Mouse (Mus musculus) left cerebral cortex, postnatal 10 days (tissue): ENCODE data around the gene Tfb2m. TPM values are rescaled to one million over a fixed set of nuclear protein-coding genes. Genes with fewer than 3 reads are reported as not detected.

Source experiments
- DNase-seq, 2 experiments: peaks; one replicate each; pipeline ENCODE4 v3.0.0; 2021 to 2022; ENCODE audit warnings: low spot score in 2 of 2, mixed read lengths in 1 of 2; ENCODE audit errors: extremely low spot score in 1 of 2
- intact Hi-C: fragments of 180-260 bp; cut with DNase I; formaldehyde crosslinking; loops from one replicate; pipeline ENCODE4 v1.15.1; 2025
- total RNA-seq, 2 experiments: library from RNA; stranded (reverse); gene quantifications; 2 replicates each; pipeline ENCODE4 v1.2.3; 2021

The Tfb2m gene
- total RNA-seq, 2 experiments from 2014 or later, result 27.4 to 28.1 TPM

DNA sequence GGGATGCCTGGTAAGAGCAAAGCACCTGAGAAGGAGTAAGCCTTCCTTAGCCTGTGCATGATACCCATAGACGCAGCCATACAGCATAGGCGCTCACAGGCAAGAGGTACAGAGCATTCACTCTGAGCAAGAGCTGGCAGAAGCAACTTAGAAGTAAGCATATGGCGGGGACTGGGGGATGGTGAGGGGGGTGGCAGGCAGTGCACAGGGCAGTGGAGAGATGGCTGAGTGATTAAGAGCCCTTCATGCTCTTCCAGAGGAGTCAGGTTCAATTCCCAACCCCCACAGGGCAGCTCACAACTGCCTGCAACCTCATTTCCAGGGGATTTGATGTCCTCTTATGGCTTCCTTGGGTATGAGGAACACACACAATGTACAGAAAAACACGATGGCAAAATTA, 17.1 kb upstream of the Tfb2m start:
- intact Hi-C loops, result no loop called here
- DNase-seq, result no peak

GRCm38 (mm10) chr1:179560845-179561430, 14.9 kb upstream of the Tfb2m start:
- DNase-seq, result no peak
- intact Hi-C loops, result no loop called here

DNA sequence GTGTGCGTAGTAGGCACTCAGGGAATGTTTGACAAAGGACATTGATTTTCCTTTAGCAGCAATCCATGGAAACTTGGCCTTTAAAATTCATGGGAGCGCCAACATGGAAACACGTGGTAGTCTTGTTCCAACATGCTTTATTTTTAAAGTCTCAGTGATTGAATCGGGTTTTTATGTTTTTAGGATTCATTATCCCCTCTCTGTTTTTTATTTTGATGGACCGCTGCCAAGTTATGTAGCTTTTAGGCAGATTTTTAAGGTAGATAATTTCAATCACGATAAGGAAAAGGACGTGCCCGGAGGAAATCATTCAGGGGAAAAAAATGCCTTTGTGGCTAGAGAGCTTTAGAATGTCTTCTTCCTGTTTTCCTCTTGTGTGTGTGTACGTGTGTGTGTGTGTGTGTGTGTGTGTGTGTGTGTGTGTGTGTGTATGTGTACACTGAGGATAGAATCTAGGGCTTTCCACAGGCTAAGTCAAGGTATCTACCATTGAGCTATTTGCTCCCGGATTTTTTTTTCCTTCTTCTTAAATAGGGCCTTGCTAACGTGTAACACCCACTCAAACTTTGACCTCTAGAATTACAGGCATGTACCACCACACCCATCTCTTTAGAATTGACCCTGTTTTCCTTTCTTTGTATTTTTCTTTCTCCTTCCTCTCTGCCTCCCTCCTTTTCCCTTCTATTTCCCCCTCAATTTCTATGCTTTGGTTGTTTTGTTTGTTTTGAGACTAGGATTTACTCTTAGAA, 13.6 kb upstream of the Tfb2m start:
- DNase-seq, result no peak

DNA sequence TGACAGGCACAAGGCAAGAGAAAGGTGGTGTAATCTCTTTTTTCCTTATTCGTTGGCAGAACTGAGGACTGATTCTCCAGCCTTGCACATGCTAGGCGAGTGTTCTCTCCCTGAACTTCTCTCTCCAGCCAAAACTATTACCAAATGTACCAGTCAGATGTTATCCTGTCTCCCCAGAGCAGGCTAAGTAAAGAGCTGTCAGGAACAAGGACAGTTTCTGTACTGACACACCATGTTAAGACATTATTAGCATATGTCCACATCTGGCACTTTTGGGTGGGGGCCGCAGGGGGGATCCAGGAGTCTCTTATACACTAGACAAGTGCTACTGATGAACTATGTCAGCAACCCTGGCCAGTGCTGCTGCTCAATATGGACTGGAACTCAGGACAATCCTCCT, 10.9 kb upstream of the Tfb2m start:
- no peak for DNase-seq
- intact Hi-C loops, result no loop called here

More for the DNA sequence above, 13.6 kb upstream of the Tfb2m start:
- intact Hi-C loops, result no loop called here

DNA sequence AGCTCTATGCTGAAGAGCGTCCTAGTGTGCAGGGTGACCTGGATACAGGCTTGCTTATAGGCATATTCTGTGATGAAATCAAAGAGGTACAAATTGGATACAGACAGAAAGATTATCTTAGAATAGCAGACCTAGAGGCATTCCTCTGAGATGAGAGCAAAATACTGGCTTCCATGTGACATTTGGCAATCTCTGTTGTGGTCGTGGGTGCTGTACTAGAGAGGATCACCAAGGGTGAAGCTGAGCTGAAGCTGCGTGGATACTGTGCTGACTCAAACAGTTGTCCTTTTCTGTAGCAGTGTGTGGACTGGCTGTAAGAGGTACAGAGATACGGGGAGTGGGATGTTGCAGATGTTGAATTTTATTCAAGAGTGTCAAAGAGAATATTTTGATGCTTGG, 7.9 kb upstream of the Tfb2m start:
- intact Hi-C loops, result no loop called here
- no peak for DNase-seq

DNA sequence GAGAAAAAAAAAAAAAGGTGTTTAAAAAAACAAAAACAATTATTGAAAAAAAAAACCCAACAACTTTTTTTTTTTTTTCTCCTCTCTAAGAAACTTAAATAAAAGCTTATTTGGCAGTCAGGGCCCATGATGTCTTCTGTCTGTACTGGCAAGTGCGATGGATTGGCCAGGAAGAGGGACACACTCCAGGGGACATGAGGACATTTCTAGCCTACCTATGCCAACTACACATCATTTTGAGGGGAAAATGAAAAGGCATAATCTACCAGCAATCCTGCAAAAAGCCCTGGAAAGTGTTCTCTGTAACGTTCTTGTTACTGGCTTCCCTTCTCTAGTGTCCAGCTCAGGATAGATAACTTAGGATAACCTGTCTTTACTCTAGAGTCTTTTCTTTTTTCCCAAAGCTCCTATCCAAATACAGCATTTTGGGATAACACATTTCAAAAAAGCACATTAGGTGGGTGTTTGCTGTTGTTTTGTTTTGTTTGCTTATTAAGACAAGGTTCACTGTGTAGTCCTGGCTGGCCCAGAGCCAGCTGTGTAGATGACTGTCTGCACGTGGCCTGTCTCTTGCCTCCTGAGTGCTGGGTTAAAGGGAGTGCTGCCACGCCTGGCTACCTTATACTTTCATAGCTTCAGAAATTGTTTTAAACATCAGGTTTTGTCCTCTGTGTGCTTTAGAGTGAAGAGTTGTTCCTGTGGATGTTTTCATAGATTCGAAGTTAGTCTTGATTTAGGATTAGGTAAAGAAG, 7.3 kb upstream of the Tfb2m start:
- intact Hi-C loops, result no loop called here
- no peak for DNase-seq

DNA sequence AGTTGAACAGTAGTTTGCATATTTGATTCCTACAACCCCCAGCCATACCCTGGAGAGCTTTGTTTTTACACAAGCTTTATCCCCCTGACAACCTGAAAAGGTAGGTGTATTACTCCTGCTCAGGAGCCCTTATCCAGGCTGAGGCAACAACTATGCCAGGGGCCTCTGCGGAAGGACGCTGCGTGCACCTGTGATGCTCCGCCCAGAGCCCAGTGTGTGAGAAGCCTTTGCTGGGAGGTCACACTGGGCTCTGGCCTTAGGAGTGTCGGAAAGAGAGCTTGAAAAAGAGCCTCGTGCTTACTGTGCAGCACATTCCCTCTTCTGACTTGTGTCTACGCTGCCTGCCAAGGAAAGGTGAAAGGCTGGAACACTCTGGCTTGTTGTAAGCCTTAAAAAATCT, 6.7 kb upstream of the Tfb2m start:
- intact Hi-C loops, result no loop called here
- DNase-seq, result no peak

- no peak for DNase-seq
- intact Hi-C loops, result no loop called here
These were observed 5.9 kb upstream of the Tfb2m start for GRCm38 (mm10) chr1:179551921-179552320.

DNA sequence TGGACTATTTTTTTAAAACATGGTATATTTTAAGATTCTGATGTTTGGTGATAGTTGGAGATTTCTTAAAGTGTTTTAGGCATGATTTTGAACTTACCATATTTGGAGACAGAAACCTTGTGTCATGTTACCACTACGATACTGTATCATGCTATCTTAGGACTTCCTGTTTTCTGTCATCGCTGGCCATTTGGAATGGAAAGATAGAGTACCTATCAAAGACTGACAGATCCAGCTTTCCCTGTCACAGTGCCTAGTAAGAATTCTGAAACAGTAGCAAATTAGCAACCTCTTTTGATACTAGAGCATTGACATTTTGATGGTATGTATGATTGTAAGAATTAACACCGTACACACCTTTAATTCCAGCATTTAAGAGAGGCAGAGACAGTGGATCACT, 5.3 kb upstream of the Tfb2m start:
- intact Hi-C loops, result no loop called here
- DNase-seq, result no peak

DNA sequence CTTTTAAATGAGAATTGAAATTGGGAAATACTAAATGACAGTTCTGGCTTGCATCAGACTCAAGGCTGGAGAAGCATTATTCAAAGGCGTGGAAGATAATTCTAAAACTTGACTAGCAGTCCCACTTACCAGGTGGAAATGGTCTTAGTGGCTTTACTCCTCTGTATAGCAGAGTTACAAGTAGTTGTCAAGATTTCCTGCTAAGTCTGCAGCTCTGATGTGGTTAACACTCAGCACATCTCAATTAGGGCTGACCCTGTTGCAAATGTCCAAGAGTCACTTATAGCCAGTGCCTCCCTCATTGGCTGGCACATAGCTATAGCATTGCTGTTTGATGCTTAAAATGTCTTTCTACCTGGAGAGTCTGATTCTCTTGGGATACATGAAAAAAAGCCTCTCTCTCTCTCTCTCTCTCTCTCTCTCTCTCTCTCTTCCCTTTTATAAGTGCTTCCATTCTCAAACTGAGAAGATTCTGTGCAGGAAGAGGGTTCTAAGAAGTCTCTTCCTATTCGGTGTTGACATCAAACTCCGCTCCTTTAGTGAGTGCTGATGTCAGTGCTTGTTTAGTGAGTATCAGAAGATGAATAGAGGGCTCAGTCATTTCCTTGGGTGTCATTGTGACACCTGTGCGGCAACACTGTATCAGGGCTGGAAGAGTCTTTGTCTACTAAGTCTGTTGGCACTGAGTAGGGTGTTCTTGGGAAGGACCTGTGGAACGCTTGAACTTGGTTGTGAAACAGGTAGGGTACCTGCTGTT, 3.1 kb upstream of the Tfb2m start:
- no peak for DNase-seq
- intact Hi-C loops, result loop anchor here (5.0 to 10.0 kb wide), 2 partner anchors 38 to 66 kb away; no protein-coding TSS in a partner anchor

- intact Hi-C loops, result loop anchor here (5.0 to 10.0 kb wide), 2 partner anchors 39 to 67 kb away; no protein-coding TSS in a partner anchor
- DNase-seq, result no peak
These were observed 2.2 kb upstream of the Tfb2m start for GRCm38 (mm10) chr1:179548220-179548619.

GRCm38 (mm10) chr1:179547176-179547575, 1.1 kb upstream of the Tfb2m start:
- DNase-seq, result no peak
- intact Hi-C loops, result loop anchor here (5.0 to 10.0 kb wide), 2 partner anchors 40 to 68 kb away; no protein-coding TSS in a partner anchor

- no peak for DNase-seq
These were observed 467 bp upstream of the Tfb2m start for GRCm38 (mm10) chr1:179546551-179546917.

GRCm38 (mm10) chr1:179541502-179541901, 4.6 kb downstream of the Tfb2m start:
- intact Hi-C loops, result loop anchor here (10.0 kb wide), 1 partner anchor 73 kb away; no protein-coding TSS in a partner anchor
- DNase-seq, result no peak

More at GRCm38 (mm10) chr1:179546551-179546917, 467 bp upstream of the Tfb2m start:
- intact Hi-C loops, result loop anchor here (5.0 to 10.0 kb wide), 2 partner anchors 41 to 68 kb away; no protein-coding TSS in a partner anchor

GRCm38 (mm10) chr1:179539887-179540286, 6.2 kb downstream of the Tfb2m start:
- no peak for DNase-seq
- intact Hi-C loops, result loop anchor here (10.0 kb wide), 1 partner anchor 75 kb away; no protein-coding TSS in a partner anchor

- no peak for DNase-seq
- intact Hi-C loops, result no loop called here
These were observed 7.0 kb downstream of the Tfb2m start for GRCm38 (mm10) chr1:179539054-179539453.

DNA sequence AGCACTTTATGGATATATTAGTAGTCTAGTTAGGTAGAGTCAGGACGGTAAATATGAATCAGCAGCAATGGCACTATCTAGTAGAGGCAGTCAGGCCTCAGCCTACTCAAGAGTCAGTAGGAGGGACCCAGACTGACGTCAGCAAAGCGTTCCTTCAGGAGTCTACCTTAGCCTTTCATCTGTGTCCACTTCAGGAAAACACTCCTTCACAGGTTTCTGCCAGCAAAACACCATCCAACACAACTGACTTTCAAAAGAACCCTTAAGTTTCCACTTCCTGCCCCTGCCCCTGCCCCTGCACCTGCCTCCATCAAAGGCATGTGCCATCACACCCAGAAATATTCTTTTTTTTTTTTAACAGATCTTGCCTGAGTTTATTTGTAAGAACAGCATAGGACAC, 26.2 kb downstream of the Tfb2m start:
- DNase-seq, result no peak
- intact Hi-C loops, result no loop called here

GRCm38 (mm10) chr1:179517713-179518465, 28.2 kb downstream of the Tfb2m start, which contains the start of gene Smyd3:
Smyd3 (minus strand) TSS chr1:179518041.
- peak; percentile 67 to 86 for DNase-seq
- intact Hi-C loops, result no loop called here
